Mouse (Mus musculus): ENCODE measurements at regions not wholly inside any gene's neighbourhood (a gene's known extent, or its start where the extent isn't known, plus 50 kb on each side); places are given as distances from the start of the nearest gene placed in this dataset.

DNA sequence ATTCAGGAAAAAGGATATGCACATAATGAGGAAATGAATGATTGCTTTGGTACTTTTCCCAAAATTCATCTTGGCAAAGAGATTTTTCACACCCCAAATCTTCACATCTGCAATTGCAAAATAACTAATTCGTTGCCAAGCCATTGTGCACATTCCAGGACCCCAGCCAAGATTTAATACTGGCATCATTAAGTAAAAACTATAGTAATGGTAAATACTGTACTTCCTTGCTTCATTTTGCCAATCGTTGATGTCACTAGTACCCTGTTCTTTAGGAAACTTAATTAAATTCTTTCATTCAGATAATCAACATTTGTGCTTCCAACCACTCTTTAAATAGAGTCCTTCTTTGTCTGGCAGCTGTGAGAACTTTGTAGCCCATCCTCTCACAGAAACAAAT is 303.6 kb downstream of the Arl4a start:
- DNase-seq (ENCODE audit: low spot score) (no peak), ATAC-seq (ENCODE audit: insufficient read depth, low FRiP score, low TSS enrichment) (no peak)
- no peak overlapping the region for H3K9ac ChIP-seq (ENCODE audit: low read length)
- H3K9me3 ChIP-seq (ENCODE audit: control insufficient read depth, low read length), result no peaks in the 10 kb centered on the region
- WGBS, result 86% methylated on average over 2 of the region's 2 CpGs
- H3K4me1 ChIP-seq (ENCODE audit: control insufficient read depth, insufficient read depth, low read length), result peaks cover 6% of the 10 kb centered on the region; the same call in 1 of the 2 replicates
- H3K36me3 ChIP-seq (ENCODE audit: control insufficient read depth, insufficient read depth, low read length), result no peaks in the 10 kb centered on the region
- H3K4me3 ChIP-seq (ENCODE audit: low read depth, low read length), result no peak overlapping the region
- no peak overlapping the region for H3K4me2 ChIP-seq (ENCODE audit: low read depth)
- no peak overlapping the region for H3K27ac ChIP-seq (ENCODE audit: low read depth, low read length)
- H3K27me3 ChIP-seq (ENCODE audit: control insufficient read depth, insufficient read depth, low read length), result no peaks in the 10 kb centered on the region

GRCm38 (mm10) chr12:39731177-39731576 is 306.6 kb downstream of the Arl4a start:
- no peak for DNase-seq (ENCODE audit: low spot score)
- H3K4me1 ChIP-seq (ENCODE audit: control insufficient read depth, insufficient read depth, low read length), result peaks cover 4% of the 10 kb centered on the region; the same call in 1 of the 2 replicates

DNA sequence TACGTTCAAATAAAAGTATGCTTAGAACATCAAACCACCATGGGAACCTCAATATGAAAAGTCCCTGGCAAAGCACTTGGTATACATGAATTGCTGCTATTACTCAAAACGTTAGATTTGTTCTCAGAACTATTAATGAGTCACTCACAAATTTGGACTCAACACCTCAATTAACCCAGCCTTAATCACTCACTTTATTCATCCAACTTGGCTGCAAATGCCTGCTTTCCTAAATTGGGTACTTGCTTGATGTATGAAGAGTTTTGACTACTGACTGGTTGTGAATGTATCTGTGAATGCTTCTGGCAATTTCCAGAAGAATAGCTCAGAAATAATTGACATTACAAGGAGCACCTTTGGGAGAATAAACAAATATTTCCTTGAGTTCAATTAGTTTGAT is 308.6 kb downstream of the Arl4a start:
- Histone ChIP-seq H3K27ac (ENCODE audit: low read depth, low read length) (no peak overlapping the region), H3K9me3 (ENCODE audit: control insufficient read depth, low read length) (no peaks in the 10 kb centered on the region), H3K4me2 (ENCODE audit: low read depth) (no peak overlapping the region), H3K4me1 (ENCODE audit: control insufficient read depth, insufficient read depth, low read length) (no peaks in the 10 kb centered on the region), H3K9ac (ENCODE audit: low read length) (no peak overlapping the region), H3K36me3 (ENCODE audit: control insufficient read depth, insufficient read depth, low read length) (no peaks in the 10 kb centered on the region), H3K4me3 (ENCODE audit: low read depth, low read length) (no peak overlapping the region), H3K27me3 (ENCODE audit: control insufficient read depth, insufficient read depth, low read length) (no peaks in the 10 kb centered on the region)
- DNase-seq (ENCODE audit: low spot score) (no peak), ATAC-seq (ENCODE audit: insufficient read depth, low FRiP score, low TSS enrichment) (no peak)
- 84% methylated on average over 2 of the region's 2 CpGs for WGBS

More at GRCm38 (mm10) chr12:39731177-39731576, 306.6 kb downstream of the Arl4a start:
- Histone ChIP-seq H3K9me3 (ENCODE audit: control insufficient read depth, low read length) (no peaks in the 10 kb centered on the region), H3K27me3 (ENCODE audit: control insufficient read depth, insufficient read depth, low read length) (no peaks in the 10 kb centered on the region), H3K36me3 (ENCODE audit: control insufficient read depth, insufficient read depth, low read length) (no peaks in the 10 kb centered on the region), H3K4me3 (ENCODE audit: low read depth, low read length) (no peak overlapping the region), H3K9ac (ENCODE audit: low read length) (no peak overlapping the region), H3K4me2 (ENCODE audit: low read depth) (no peak overlapping the region), H3K27ac (ENCODE audit: low read depth, low read length) (no peak overlapping the region)
- 79% methylated on average over 3 of the region's 3 CpGs for WGBS
- ATAC-seq (ENCODE audit: insufficient read depth, low FRiP score, low TSS enrichment), result no peak

DNA sequence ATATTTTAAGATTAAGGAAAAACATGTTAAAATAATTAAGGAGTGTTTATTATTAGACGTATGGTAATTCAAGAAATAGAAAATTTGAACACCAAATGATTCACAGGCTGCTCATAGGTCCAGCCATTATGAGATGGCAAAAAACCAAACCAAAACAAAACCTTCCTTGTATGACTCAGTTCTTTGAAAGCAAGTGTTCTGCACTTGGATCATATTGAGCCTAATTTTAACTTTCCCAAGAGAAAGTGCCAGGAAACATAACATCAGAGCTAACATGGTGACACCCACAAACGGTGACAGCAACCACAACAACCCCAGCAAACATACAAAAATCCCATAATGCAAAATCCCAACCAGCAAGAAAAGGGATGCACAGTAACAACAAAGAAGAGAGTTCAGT is 313.7 kb downstream of the Arl4a start:
- Histone ChIP-seq H3K4me1 (ENCODE audit: control insufficient read depth, insufficient read depth, low read length) (no peaks in the 10 kb centered on the region), H3K4me2 (ENCODE audit: low read depth) (no peak overlapping the region), H3K27me3 (ENCODE audit: control insufficient read depth, insufficient read depth, low read length) (no peaks in the 10 kb centered on the region), H3K9me3 (ENCODE audit: control insufficient read depth, low read length) (no peaks in the 10 kb centered on the region), H3K36me3 (ENCODE audit: control insufficient read depth, insufficient read depth, low read length) (no peaks in the 10 kb centered on the region), H3K4me3 (ENCODE audit: low read depth, low read length) (no peak overlapping the region), H3K9ac (ENCODE audit: low read length) (no peak overlapping the region), H3K27ac (ENCODE audit: low read depth, low read length) (no peak overlapping the region)
- no peak for ATAC-seq (ENCODE audit: insufficient read depth, low FRiP score, low TSS enrichment)
- WGBS, result 91% methylated on average over 2 of the region's 2 CpGs
- no peak for DNase-seq (ENCODE audit: low spot score)

DNA sequence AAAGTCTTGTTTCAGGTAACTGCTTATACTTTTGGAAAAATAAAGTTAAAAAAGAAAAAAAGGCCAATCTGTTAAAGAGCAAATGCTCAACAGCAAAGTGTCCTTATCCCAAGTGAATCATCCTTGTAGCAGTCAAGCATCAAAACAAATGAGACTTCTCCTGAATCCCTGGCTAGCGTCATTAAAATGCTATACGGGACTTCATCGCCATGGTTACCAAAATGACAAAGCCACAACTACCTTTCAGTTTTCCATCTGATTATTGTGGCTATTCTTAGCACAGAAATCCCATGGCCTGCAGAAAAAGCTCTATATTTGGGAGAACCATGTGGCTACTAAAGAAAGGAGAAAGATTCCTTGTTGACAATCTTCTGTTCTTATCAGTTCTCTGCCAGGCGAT is 322.7 kb downstream of the Arl4a start:
- no peak overlapping the region for H3K4me3 ChIP-seq (ENCODE audit: low read depth, low read length)
- DNase-seq (ENCODE audit: low spot score), result peak; percentile 34
- H3K27ac ChIP-seq (ENCODE audit: low read depth, low read length), result no peak overlapping the region
- no peaks in the 10 kb centered on the region for H3K27me3 ChIP-seq (ENCODE audit: control insufficient read depth, insufficient read depth, low read length)
- H3K4me1 ChIP-seq (ENCODE audit: control insufficient read depth, insufficient read depth, low read length), result 0 out of 2 replicates have a peak, but pooled peaks cover 3% of the 10 kb centered on the region
- 49% methylated on average over 4 of the region's 4 CpGs for whole genome bisulfite sequencing
- no peaks in the 10 kb centered on the region for H3K36me3 ChIP-seq (ENCODE audit: control insufficient read depth, insufficient read depth, low read length)
- no peaks in the 10 kb centered on the region for H3K9me3 ChIP-seq (ENCODE audit: control insufficient read depth, low read length)
- H3K4me2 ChIP-seq (ENCODE audit: low read depth), result no peak overlapping the region
- 0 out of 2 replicates have a peak, but pooled peaks have one; percentile 41 for ATAC-seq (ENCODE audit: insufficient read depth, low FRiP score, low TSS enrichment)
- H3K9ac ChIP-seq (ENCODE audit: low read length), result no peak overlapping the region

DNA sequence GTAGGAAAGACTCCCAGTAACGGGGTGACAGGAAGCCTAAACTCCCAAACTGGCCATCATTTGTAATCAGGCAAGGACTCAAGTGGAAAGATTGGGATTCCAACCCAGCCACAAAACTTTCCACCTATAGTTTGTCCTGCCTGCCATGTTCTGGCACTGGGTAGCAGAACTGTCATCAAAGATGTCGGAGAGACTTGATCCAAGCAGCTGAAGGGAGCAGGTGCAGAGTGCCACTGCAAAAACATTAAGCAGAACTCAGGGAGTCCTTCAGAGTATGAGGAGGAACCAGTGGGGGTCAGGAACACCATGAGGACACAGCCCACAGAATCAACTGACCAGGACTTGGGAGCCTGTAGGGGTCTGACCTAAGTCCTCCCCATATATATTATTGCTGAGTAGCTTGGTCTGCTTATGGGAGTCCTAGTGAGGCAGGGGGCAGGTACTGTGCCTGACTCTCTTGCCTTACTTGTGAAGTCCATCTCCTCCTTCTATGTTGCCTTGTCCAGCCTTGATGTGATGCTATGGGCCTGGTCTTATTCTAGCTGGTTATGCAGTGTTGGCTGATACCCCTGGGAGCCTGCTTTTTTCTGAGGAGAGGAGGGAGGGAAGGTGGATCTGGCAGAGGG is 323.5 kb downstream of the Arl4a start:
- ATAC-seq (ENCODE audit: insufficient read depth, low FRiP score, low TSS enrichment), result peak; percentile 58
- H3K4me2 ChIP-seq (ENCODE audit: low read depth), result no peak overlapping the region
- no peak overlapping the region for H3K9ac ChIP-seq (ENCODE audit: low read length)

GRCm38 (mm10) chr12:39711807-39712206 is 326.0 kb downstream of the Arl4a start:
- ATAC-seq (ENCODE audit: insufficient read depth, low FRiP score, low TSS enrichment), result no peak
- 82% methylated on average over 1 of the region's 1 CpGs for WGBS
- Histone ChIP-seq H3K9me3 (ENCODE audit: control insufficient read depth, low read length) (no peaks in the 10 kb centered on the region), H3K9ac (ENCODE audit: low read length) (no peak overlapping the region), H3K4me1 (ENCODE audit: control insufficient read depth, insufficient read depth, low read length) (0 out of 2 replicates have a peak, but pooled peaks cover 3% of the 10 kb centered on the region), H3K36me3 (ENCODE audit: control insufficient read depth, insufficient read depth, low read length) (no peaks in the 10 kb centered on the region), H3K27ac (ENCODE audit: low read depth, low read length) (no peak overlapping the region), H3K4me2 (ENCODE audit: low read depth) (no peak overlapping the region), H3K27me3 (ENCODE audit: control insufficient read depth, insufficient read depth, low read length) (no peaks in the 10 kb centered on the region), H3K4me3 (ENCODE audit: low read depth, low read length) (no peak overlapping the region)
- DNase-seq (ENCODE audit: low spot score), result no peak

More for the DNA sequence above, 323.5 kb downstream of the Arl4a start:
- 85% methylated on average over 2 of the region's 2 CpGs for WGBS
- Histone ChIP-seq H3K27me3 (ENCODE audit: control insufficient read depth, insufficient read depth, low read length) (no peaks in the 10 kb centered on the region), H3K36me3 (ENCODE audit: control insufficient read depth, insufficient read depth, low read length) (no peaks in the 10 kb centered on the region), H3K9me3 (ENCODE audit: control insufficient read depth, low read length) (no peaks in the 10 kb centered on the region), H3K4me3 (ENCODE audit: low read depth, low read length) (no peak overlapping the region), H3K4me1 (ENCODE audit: control insufficient read depth, insufficient read depth, low read length) (0 out of 2 replicates have a peak, but pooled peaks cover 3% of the 10 kb centered on the region), H3K27ac (ENCODE audit: low read depth, low read length) (no peak overlapping the region)
- DNase-seq (ENCODE audit: low spot score), result no peak

DNA sequence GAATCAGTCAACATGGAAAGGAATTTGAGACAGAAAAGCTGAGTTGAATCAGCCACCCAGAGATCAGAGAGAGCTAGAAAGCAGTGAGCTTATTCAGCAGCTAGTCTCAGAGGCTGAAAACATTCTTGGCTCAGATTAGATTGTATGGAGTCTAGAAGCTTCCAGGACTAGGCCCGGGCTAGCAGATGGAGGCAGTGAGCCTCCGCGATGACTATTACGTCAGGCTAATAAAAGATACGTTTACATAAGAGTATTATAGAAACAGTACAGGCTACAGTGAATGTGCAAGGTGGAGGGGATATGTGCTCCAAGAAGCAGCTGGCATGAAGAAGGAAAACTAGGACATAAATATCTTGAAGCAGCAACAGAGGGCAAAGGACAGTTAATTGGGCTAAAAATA is 328.0 kb downstream of the Arl4a start:
- Histone ChIP-seq H3K27me3 (ENCODE audit: control insufficient read depth, insufficient read depth, low read length) (no peaks in the 10 kb centered on the region), H3K9me3 (ENCODE audit: control insufficient read depth, low read length) (no peaks in the 10 kb centered on the region), H3K36me3 (ENCODE audit: control insufficient read depth, insufficient read depth, low read length) (no peaks in the 10 kb centered on the region), H3K4me3 (ENCODE audit: low read depth, low read length) (no peak overlapping the region), H3K4me1 (ENCODE audit: control insufficient read depth, insufficient read depth, low read length) (no peaks in the 10 kb centered on the region), H3K4me2 (ENCODE audit: low read depth) (no peak overlapping the region), H3K9ac (ENCODE audit: low read length) (no peak overlapping the region), H3K27ac (ENCODE audit: low read depth, low read length) (no peak overlapping the region)
- 83% methylated on average over 5 of the region's 5 CpGs for WGBS
- no peak for DNase-seq (ENCODE audit: low spot score)
- no peak for ATAC-seq (ENCODE audit: insufficient read depth, low FRiP score, low TSS enrichment)

DNA sequence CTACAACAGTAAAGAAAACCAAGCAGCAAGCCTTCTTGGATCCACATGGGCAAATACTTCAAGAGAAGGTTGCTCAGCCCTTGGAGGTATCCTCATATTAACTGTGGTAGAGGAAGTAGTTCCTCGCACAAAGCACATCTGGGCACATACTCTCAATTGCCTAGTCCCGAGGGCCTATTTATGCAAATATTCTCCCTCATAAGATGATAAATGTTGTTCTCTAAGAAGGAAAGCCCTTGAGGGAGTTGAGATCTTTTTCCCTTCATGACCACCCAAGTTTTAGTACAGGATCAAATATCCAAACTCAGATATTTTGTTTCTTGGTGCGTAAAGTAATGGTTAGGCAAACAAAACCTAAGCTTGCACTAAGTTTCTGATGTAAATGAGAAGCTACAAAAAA is 340.6 kb downstream of the Arl4a start:
- H3K9ac ChIP-seq (ENCODE audit: low read length), result no peak overlapping the region
- H3K27ac ChIP-seq (ENCODE audit: low read depth, low read length), result no peak overlapping the region
- 67% methylated on average over 3 of the region's 3 CpGs for WGBS
- no peak overlapping the region for H3K4me3 ChIP-seq (ENCODE audit: low read depth, low read length)
- no peaks in the 10 kb centered on the region for H3K36me3 ChIP-seq (ENCODE audit: control insufficient read depth, insufficient read depth, low read length)
- no peaks in the 10 kb centered on the region for H3K4me1 ChIP-seq (ENCODE audit: control insufficient read depth, insufficient read depth, low read length)
- H3K4me2 ChIP-seq (ENCODE audit: low read depth), result no peak overlapping the region
- no peak for DNase-seq (ENCODE audit: low spot score)
- ATAC-seq (ENCODE audit: insufficient read depth, low FRiP score, low TSS enrichment), result no peak
- H3K27me3 ChIP-seq (ENCODE audit: control insufficient read depth, insufficient read depth, low read length), result no peaks in the 10 kb centered on the region
- H3K9me3 ChIP-seq (ENCODE audit: control insufficient read depth, low read length), result no peaks in the 10 kb centered on the region

All from neural tube, embryonic 11.5 days (tissue).